Mouse (Mus musculus): ENCODE results near the gene Gclm.
"Not testable (repeated sequence)": the region's sequence is repeated elsewhere in the genome, so short reads cannot be mapped to it uniquely, and the experiment has no call there.

Gclm gene

DNA sequence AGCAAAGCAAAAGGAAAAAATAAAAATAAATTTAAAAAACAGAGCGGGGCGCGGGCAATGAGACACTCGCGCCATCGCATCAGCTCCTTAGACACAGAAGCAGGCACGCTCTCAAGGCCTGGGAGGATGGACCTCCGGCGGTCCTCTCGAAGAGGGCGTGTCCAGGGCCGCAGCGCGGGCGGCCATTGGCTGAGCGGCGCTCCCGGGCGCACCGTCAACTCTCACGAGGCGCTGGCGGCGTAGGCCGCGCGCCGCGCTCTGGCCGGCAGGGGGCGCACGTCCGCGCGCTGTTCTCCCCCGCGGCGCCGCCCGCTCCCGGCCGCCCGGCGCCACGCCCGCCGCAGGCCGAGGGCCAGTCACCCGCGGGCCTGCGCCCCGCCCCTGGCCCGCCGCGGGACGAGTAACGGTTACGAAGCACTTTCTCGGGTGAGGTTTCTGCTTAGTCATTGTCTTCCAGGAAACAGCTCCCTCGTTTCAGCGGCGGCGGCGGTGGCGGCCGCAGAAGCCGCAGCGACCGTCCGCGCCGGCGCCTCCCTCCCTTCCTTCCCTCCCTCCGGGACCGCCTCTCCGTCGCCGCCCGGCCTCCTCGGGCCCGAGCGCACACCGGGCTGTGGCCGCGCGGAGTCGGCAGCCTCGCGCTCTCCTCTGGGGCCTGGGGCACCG lies at the start of gene Gclm:
TSS of gene Gclm (plus strand) at position 343 of the 663 bp plus-strand sequence.
- peak; percentile 87 to 92 for DNase-seq (ENCODE audit: low spot score in 2 of 2)

DNA sequence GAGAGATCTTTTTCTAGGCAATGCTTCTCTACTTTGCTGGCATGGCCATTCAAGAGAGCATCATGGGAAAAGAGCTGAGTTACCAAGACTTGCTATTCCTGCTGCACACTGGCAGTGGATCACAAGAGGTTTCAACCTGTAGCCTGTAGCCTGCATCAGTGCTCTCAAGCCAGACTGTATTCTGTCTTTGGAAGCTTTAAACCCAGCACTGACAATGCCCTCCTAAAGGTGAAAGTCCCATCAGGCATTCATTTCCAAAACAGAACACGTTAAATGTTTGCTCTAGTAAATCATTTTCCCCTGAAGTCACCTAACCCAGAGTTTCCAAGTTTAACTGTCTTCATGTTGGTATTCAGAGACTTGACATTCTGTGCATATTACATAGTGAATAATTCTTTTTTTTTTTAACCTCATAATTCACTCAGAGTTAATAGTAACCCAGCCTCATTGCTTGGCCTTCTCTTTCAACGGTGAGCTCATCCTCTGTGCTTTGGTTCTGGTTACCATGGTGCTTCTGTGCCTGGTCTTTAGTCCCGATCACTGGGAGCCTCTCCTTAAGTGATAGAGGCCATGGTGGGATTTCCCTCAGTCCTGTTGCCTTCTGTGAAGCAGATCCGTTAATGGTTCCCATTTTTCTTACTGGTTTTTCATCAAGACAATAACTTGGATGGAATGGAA lies 48.6 kb upstream of the Gclm start:
- no peak for DNase-seq (ENCODE audit: low spot score in 2 of 2)

DNA sequence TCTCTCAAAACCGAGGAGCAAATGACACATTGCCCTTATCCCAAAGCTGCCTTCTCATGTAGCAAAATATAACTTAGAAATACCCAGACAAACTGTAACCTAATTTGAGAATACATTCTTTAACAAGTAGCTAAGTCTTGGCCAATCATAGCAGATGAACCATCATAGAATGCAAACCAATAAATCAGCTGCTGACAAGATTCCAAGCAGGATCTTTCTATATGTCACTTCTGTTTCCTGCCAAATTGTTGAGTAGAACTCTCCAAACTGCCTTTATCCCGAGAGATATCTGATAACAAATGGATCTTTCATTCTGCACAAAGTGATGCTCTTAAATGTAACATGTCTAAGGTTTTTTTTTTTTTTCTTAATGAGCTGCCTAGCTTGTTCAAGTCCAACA lies 46.8 kb upstream of the Gclm start:
- DNase-seq (ENCODE audit: low spot score in 2 of 2): no peak

DNA sequence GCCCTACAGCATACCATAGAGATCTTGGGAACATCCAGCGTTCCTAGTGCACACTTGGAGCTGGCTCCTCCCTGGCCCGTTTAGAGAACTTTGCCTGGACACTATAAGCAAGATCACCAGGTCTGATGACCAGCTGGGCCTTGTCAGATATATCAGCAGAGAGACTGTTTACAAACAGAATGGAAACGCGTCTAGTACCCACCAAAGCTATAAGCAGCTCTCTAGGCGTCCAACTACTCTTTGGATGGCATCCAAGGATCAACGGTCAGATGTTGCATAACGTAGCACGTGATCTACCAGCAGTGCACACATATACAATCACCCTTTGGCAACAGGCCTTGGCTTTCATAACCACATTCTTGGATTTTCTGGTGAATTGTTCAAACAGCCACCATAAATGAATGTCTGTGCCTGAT lies 46.4 kb upstream of the Gclm start:
- DNase-seq (ENCODE audit: low spot score in 2 of 2): peak; percentile 66 to 70

DNA sequence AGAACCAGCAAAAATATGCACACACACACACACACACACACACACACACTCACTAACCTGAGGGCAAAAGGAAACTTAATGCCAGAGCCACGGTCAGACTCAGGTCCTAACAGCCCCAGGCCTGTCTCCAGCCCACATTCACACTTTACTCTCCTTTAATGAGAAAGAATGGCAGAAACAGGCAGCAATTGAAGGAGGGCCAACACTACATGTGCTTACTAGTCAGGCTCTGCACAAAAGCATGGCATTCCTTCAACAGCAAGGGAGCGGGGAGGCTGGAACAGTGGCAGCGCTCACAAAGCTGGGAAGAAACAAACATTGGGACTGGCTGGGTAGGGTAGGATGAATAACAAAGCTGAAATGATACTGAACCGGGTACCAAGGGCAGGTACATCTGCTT lies 45.8 kb upstream of the Gclm start:
- DNase-seq (ENCODE audit: low spot score in 2 of 2): no peak

DNA sequence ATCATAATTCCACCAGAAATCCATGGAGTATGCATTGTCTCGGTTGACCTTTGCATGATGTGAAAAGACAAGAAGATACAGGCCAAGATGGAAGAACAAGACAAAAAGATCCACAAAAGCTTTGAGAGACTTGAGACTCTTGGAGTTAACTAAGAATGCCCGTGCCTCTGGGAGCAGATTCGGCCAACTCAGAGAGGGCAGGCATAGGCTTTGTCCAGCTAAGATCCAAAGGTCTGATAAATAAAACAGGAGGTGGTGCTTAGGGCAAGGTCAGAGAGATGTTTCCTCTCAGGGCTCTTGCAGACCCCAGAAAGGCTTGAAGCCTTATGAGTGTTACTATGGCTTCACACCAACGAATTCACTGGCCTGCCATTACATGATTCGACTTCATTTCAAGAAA lies 45.3 kb upstream of the Gclm start:
- DNase-seq (ENCODE audit: low spot score in 2 of 2): no peak

DNA sequence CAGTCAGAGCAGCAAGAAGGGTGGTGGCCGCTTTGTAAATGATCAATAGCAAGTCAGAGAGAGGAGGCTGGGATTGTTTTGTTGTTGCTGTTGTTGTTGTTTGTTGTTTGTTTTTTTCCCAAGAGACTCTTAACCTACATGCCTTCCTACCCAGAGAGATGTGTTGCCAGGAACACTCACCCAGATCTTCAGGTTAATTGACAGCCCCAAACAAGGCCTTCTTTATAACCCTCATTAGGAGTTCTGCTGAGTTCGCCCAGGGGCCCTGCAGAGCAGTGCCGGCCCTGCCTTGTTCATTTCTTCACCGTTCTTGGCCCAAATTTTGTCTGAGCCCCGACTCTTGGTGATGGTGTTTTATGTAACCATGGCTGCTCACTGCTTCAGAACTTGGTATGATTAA lies 44.9 kb upstream of the Gclm start:
- DNase-seq (ENCODE audit: low spot score in 2 of 2): no peak

DNA sequence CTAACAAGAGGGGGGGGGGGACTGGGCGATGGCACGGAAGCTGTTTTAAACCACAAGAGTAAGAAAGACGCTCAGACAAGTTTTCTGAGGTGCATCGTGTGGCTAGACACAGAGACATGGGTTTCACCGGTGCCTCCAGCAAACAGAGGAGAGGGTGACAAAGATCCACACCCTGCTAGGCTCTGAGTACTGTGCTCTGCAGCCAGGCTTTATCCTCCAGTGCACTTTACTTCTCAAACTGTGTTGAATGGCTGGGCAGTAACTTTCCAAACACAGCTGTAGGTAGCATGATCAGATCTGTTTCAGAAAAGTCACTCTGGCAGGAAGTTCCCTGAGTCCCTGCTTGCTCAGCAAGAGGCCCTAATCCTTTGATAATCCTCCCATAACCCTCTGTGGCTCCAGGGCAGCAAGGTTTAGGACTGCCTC lies 43.0 kb upstream of the Gclm start:
- no peak for DNase-seq (ENCODE audit: low spot score in 2 of 2)

DNA sequence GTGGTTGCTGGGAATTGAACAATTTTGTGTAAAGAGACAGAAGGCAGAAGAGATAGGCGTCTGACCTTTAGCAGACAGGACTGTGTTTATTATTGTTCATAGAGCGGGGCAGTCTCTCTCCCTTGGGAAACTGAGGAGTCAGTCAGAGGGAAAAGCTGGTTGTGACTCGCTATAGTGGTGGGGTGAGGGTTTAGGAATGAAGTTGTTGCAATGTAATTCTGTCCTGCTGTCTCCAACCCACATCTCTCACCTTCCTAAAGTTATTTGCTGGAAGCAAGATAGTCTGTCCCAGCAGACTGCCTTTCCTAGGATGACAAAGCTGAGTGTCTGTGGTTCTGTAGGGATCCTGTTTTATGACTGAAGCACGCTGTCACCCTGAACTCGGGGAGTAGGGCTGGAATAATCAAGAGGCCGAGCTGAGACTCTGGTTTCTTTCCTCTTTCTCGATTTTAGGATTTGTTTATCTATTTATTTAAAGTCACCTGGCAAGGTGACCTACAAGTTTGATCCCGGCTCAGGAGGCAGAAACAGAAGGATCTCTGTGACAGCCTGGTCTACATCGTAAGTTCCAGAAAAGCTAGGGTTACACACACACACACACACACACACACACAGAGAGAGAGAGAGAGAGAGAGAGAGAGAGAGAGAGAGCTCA lies 41.6 kb upstream of the Gclm start:
- DNase-seq (ENCODE audit: low spot score in 2 of 2): no peak

DNA sequence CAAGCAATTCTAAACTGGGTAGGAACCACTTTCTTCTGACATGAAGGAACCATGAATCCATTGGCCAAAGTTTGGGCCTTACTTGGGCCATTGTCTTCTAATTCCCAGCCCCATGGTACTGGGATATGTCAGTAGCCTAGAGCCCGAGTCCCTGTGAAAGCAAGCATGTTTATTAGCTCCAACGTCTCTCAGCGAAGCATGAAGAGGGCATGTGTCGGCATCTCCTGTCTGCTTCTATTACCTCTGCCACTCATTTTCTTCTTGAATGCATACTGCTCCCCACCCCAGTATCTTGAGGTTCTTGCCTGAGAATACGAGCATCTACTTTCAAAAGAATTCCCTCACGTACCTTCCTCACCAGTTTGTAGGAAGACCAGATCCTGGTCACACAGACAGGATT lies 39.6 kb upstream of the Gclm start:
- no peak for DNase-seq (ENCODE audit: low spot score in 2 of 2)

DNA sequence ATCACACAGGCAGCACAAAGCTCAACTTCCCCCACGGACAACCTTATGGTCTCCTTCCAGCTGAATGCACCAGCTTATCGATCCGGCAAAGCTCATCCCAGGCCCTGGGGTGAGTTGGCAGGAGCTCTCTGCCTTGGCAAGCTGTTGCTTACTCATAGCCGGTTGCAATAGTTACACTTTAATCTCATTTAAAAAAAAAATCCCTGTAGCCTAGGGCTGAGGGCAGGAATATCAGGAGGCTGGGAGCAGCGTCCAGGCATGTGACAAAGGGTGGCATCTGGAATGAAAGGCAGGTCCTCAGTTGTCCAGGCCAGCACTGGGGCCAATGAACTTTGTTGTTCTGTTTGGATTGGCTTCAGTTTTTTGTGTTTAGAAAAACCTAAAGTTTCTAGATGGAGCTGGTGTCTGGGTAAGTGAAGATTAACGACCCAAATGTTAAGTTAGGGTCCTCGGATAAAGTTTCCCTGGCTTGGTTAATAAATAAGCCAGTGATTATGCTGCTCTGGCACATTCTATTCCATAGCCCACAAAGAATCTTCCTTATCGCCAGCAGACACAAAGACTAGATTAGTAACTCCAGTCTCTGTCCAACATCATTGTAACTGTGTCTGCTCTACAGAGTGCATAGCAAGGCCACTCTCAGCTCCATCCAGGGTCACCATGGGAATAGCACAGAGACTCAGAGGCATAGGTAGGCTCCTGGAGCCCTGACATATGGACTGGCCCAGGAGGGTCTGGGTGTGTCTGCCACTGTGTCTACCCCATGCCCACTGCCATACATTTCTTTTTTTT lies 38.9 kb upstream of the Gclm start:
- no peak for DNase-seq (ENCODE audit: low spot score in 2 of 2)

DNA sequence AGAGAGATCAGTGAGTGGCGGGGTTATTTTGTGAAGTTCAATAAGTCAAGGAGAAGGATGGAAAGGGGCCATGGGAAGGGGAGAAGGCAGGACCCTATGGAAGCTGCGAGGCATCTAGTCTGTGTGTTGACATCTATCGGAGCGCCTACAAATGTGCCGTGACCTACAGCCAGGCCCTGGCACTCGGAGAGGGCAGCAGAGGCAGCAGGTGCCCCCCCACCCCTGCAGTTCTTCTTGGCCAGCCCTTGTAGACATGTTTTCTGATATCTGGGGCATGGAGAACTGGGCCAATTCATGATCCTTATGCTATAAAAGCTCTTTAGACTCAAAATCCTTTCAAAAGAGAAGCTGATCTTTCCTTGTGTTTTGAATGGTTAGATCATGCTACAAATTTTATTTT lies 37.6 kb upstream of the Gclm start:
- no peak for DNase-seq (ENCODE audit: low spot score in 2 of 2)

DNA sequence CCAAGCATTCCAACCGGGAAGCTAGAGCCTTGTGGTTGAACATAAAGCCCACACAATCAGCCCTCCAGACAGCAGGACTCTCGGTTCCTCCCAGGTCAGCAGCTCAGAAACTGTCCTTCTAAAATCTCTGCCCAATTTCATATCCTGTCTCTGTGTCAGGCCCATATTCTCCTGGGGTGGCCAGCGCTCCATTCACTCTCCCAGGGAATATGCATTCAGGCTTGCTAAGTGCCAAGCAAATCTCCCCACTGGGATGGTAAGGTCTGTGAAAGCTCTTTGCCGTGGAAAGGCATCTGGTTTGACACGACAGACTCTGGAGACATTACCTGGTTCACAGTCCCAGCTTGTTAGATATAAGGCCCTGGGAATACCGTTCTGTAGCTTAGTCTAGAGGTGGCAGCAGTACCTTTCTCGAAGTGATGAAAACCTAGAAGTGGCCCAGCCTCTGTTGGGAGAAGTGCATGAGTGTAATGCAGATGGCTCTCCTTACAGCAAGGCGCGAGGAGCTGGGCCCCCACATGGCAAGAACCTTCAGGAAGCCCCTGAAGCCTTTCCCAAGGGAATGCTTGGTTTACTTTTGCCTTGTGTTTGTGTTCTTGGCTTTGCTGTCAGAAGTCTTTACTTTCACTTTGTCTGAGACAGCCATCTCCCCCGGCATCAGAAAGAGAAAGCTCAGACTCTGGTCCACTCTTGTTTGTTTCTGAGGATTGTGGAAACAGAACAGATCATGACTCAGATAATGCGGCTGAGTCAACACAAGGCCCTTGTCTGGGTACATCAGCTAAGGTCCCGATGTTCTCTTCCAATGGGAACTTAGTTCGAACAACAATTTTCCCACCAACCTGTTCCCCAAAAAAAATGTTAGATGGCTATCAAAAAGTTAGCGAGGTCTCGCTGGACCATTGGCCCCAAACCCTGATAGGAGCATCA lies 36.8 kb upstream of the Gclm start:
- no peak for DNase-seq (ENCODE audit: low spot score in 2 of 2)

DNA sequence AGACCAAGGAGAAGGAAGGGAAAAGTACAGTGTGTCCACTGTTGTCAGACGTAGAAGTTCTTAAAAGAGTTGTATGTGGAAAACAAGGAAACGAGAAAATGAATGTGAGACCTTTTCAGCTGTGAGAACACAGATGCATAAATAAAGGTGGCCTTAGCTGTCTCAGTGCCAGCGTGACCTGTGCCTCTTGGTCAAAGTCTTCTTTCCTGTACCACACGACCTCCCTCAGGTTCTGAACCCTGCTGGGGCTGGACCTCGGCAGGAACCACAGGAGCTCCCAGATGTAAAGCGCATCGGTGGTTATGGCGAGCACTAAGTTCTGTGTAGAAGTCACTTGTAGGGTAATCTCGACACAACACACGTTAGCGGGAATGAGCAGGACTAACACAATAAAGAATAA lies 35.8 kb upstream of the Gclm start:
- no peak for DNase-seq (ENCODE audit: low spot score in 2 of 2)

DNA sequence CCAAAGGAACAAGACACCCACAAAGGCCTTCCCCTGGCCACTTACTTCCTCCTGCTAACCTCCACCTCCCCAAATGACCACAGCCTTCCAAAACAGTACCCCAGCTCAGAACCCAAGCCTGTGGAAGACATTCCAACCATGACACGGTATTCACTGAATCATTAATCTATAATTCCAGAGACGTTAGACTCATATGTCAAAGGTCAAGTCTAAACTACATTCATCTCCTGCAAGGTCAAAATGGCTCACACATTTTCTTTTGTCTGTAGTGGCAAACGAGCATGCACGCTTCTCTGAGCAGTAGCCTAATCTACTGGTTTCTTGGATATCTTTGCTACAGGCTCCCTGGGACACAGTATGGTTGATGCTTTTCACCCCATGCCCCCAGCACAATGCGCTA lies 34.9 kb upstream of the Gclm start:
- no peak for DNase-seq (ENCODE audit: low spot score in 2 of 2)

DNA sequence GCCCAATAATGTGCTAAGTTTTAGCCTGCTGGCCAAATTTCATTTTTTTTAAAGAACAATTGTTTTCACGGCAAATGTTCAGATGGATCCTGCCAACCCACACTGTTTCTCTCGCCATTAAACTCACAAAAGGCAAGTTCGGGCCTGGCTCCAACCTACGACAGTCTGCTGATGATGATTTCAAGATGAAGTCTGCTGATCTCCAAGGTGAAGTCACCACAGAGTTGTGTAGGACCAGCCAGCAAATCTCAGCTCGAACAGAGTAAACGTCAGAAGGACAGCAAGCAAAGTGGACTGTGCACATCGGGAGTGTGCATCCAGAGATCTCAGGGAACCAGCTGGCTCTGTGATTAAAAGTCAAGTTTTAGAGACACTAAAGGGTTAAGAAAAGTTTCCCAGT lies 34.5 kb upstream of the Gclm start:
- no peak for DNase-seq (ENCODE audit: low spot score in 2 of 2)

DNA sequence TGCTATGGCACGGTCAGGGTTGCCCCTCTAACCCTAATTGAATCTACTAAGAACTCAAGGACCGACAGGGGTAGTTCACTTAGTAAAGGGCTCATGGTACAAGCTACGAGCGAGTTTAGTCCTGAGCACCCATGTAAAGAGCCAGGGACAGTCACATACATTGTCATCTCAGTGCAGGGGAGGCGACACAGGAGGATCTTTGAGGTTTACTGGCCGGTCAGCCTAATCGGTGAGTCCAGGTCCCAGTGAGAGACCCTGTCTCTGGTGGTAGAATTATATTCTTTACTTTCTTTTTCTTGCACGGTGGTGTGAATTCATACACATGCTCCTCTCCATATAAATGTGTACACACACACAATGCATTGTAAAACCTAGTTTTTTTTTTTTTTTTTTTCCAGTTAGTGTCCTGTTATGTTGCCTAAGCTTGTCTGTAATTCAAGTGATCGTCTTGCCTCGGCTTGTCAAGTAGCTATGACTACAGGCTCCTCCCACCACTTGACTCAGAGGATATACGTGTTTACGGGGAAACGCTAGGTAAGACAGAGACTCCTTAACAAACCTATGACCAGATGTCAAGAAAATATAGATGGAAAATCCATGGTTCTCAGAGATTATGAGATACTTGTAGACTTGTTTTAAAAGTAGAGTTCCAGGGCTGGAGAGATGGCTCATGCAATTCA lies 33.8 kb upstream of the Gclm start:
- DNase-seq (ENCODE audit: low spot score in 2 of 2): peak; percentile 52 to 54

DNA sequence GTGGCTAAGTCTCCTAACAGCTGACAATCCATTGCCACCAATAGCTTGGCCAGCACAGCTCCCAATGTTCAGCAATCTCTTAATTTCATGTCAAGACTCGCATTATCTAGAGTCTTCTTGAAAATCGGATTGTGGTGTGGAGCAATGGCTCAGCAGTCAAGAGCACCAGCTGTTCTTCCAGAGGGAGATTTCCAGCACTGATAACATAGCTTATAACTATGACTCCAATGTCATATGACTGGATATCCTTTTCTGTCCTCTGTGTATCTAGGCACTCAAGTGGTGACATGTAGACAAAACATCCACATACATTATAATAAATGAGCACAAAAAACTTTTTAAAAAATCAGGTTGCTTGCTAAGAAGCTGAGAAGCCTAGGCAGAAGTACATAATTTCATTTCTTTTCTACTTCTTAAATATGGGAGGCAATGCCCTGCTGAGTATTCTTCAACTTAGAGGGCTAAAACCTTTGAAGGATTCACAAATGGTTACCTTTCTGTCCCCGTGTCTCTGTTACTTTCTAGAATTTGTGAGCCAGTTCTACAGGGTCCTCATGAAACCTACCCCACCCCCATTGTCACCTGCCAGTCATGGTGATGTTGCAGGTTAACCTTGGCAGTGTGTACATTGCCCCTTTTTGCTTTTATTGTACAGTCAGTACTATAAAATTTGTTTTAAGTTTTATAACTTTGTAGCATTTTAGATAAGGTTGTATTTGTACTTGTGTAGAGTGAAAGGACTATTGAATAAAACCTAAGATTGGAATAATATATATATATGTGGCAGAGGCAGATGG lies 23.9 kb upstream of the Gclm start:
- DNase-seq (ENCODE audit: low spot score in 2 of 2): no peak

DNA sequence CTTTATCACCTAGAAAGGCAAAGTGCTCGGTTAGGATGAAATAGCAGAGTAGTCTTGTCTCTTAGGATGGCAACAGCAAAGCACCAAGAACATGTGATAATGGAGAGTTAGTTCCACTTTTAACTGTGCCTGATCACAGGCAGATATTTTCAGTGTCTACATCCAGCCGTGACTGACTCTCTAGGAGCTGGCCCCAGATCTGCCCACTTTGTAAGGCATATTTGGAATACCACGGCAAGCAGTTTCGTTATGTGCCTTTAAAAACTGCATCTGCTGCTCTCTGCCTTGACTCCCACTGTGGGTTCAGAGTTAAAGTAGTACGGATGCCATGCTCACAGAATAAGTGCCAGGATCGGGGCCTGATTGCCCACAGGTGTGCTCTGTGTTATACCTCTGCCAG lies 18.4 kb upstream of the Gclm start:
- DNase-seq (ENCODE audit: low spot score in 2 of 2): not testable (repeated sequence)

DNA sequence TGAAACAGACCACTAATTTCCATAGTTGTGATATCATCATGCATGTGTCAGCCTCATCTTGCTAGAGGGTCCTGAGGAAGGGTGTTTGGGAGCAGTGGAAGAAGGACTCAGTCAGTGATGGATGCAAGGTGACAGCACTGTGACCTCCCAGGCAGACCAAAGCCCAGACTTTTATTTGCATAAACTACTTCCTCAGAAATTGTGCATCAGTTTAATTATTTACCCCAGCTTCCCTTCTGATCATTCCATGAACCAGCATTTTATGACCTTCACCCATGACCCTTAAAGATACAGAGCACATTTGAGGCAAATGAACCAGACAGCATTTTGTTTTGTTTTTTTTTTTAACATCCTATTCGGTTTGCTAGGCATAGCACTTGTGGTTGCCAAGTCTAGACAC lies 9.6 kb upstream of the Gclm start:
- no peak for DNase-seq (ENCODE audit: low spot score in 2 of 2)

Measured in urinary bladder, postnatal 36 days (tissue).